Mouse (Mus musculus): ENCODE results near the gene Cd47.
A peak's percentile ranks its signal among the peaks of the same experiment; 100 is the strongest.

Gene Cd47

DNA sequence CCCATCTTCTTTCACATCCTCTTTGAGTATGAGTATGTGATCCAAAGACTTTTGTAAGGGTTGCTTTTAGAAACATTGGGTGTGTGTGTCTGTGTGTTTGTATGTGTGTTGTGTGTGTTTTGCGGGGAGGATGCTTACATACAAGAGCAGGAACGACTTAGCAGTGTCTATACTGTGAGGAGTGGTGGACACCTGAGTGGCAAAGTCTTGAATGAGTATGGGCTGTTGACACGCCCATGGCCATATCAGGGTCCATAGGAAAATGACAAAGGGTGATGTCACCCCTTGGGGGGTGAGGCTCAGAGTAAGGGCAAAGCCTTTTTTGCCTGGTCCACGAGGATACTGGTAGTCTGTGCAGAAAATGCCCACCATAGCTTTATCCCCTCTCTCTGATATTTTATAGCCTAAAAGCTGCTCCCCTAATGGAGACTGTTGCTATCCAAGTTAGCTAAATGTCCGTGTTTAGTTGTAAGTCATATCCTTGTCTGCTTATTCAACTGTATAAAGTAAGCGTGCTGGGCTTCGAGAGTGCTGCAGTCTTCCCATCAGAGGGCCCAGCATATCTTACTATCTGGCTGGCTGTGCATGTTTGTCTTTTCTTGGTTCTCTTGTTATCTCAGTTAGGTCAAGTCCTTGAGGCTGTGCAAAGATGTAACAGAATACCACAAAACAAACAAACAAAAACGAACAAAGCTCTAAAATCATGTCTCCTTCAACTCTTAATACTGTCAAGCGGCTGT lies 76.1 kb downstream of the Cd47 start:
- DNase-seq = no peak

DNA sequence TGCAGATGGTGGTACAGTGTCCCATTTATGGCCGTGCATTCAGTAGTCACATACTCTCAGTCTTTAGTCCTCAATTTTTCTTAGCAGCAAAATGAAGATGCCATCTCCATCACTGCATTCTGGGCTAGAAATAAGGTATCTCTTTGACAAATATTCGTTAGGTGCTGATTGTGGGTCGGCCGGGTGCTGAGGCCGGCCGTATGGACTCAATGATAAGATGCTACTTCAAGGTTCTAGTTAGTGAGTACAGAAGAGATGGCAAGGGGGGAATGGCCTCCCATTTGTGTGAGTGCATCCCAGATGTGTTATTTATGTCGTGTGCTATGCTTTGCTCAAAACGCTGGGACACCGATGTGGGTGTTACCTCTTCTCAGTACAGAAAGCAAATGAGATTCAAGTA lies 76.9 kb downstream of the Cd47 start:
- DNase-seq = no peak

DNA sequence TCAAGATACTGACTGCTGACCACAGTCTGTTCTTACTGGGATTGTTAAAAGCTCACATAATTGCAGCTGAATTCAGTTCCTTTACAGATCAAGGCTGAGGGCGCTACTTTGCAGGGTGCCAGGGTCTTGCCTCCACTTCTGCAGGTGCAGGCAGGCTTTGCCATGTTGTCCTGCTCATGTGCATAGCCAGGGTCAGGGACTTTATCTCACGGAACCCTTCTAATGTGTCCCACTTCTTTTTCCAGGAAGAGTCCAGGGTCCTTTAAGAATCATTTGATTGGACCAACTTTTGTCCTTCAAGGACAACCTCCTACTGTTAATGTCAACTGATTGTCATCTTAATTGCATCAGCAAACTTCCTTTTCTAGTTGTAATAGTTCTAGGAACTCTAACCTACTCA lies 77.7 kb downstream of the Cd47 start:
- DNase-seq = no peak

DNA sequence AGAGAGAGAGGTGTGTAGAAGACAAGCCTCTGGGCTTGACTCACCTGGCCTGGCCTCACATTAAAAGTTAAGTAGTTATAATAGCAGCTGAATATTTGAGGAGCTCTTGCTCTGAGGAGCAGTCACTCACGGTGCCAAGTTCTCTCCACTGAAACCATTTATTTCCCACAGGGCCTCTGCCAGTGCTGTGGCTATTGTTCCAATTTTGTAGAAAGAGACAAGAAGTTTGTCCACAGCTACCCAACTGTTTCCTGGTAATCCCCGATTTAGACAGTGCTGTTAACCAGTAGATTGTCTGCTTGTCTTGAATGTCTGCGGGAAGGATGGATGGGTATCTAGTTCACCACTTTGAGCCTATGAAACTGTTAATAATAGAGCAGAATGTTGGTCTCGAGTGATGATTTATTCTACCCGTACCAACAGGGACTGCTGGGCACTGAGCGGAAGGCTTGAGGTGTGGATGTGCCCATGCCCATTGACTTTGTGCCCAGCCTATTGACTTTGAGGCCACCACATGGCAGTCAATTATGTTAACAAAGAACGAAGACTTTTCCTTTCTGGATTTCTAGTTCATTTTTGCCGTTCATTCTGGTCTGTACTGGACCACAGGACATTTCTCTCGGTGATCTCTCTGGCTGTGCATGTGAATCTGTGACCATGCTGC lies 86.2 kb downstream of the Cd47 start:
- DNase-seq = peak in 1 of 2 experiments; percentile 47

DNA sequence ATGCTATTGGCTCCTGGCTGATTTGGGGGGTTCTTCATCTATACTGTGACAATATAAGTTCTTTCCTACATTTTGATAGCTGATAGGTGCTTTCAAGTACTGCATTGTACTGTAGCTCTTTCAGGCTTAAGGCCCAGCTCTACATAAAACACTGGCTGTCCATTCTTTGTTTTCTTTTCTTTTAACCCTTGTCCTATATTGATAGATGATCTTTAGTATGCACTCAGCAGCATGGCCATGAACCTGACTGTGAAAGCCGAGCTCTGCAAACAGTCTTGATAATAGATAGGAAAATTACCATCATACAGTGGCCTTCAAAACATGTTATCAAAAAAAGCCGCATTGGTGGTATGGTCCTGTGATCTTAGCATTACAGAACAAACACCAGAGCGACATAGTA lies 87.0 kb downstream of the Cd47 start:
- no peak for DNase-seq

DNA sequence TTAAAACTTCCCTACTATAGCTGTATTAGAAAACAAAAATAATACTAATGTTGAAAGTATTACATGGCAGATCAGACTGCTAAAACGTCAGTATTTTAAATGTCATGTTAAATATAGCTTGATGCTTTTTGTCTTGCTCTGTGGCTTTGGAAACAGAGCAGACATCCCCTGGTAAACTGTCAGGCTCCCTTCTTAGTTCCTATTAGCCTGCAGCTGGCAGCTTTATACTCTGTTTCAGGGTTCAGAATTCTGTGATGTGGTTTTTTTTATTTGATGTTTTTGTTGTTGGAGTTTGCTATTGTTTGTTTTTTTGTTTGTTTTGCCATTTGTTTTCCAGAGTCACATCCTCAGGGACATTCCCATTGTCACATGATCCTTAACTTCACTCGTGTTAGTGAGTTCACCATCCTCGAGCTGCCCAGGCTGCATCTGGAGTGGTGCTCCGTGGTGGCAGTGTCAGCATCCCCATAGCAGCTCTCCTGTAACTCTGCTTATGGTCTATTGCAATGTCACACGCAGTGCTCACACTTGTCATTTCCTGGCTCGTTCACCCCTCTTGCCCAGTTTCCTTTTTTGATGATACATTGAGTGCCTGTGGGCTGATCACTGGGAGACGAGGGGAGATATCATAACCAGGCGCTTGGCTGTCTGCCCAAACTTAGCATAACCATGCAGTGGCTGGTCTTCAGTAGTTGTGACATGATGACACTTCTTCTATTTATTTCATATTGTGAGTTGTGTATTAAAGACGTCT lies 87.7 kb downstream of the Cd47 start:
- DNase-seq = no peak

DNA sequence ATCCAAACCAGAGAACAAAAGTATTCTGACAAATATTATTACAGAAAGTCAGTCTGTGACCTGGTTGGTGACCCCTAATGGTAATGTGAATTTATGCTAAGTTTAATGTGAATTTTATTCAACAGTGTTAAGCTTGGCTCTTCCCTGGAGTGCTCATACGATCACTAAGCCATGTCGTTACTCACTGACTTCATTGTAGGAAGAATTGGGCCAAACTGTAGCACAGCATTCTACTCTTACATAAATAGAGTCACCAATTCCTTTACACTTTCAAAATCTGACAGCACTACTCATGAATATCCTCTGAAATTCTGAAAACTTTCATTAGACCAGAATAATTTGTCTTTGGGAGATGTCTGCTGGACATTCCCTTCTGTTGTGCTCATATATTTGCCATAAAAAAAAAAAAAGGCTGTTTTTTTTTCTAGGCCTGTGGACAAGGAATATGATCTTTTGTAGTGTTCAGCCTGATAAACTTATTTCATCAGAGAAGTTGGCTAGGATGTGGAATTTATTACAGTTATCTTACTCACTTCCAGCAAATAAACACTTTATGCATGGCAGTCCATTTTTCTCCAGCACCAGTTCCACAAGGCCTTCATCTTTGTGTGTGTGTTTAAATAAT lies 88.8 kb downstream of the Cd47 start:
- no peak for DNase-seq

DNA sequence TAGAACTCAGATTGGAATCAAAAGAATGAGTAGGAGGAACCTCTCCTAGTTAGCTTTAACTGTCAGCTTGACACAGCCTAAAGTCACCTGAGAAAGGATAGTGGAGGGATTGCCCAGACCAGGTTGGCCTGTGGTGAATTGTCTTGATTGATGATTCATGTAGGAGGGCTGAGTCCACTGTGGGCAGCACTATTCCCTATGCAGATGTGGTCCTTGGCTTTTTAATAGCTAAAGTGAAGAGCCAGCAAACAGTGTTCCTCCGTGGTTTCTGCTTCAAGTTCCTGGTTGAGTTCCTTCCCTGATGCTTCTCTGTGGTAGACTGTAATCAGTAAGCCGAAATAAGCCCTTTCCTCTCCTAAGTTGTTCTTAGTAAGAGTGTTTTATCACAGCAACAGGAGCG lies 91.9 kb downstream of the Cd47 start:
- DNase-seq = no peak

DNA sequence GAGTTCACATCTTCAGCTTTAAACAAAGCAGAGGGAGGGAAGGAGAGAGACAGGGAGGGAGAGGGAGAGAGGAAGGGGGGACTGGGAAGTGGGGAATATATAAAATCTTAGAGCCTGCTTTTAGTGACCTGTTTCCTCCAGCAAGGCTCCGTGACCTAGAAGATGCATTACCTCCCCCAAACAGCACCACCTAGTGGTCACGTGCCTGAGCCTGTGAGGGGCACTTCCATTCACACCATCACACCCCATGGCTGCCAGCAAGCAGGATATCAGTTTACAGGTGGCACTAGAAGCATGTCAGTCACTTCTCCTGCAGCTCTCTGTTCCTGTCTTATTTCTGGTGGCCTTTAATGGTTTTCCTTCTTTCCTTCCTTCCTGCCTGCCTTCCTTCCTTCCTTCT lies 92.6 kb downstream of the Cd47 start:
- no peak for DNase-seq

DNA sequence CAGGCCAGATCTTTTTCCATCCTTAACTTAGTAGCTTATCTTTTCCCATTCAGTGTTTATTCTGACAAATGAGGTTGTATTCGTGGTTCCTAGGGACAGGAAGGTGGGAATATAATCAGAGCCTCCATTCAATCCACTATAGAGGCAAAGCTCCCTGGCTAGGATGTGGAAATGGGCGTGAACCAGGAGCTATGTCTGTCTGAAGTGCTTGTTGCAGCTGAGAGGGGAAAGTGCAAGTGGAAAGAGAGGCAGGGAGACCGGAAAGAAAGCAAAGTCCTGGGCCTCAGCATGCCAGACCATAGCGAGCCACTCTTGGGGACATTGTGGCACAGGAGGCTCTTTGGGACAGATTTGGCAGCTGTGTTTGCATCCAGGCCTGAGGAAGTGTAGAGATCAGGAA lies 94.3 kb downstream of the Cd47 start:
- no peak for DNase-seq

DNA sequence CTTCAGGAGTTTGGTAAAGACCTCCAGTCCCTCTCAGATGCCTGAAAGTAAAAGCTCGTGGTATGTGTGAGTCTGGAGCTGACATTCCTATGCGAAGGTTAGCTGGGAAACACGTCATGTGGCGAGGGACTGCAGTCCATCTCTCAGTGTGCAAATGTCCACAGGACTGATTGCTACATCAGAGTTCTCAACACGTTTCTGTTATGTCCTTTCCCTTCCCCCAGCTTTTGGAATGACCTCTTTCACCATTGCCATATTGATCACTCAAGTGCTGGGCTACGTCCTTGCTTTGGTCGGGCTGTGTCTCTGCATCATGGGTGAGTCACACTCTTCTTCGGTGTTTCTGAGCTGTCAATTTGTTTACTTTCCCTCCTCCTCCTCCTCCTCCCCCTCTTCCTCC lies 95.8 kb downstream of the Cd47 start:
- DNase-seq = no peak

DNA sequence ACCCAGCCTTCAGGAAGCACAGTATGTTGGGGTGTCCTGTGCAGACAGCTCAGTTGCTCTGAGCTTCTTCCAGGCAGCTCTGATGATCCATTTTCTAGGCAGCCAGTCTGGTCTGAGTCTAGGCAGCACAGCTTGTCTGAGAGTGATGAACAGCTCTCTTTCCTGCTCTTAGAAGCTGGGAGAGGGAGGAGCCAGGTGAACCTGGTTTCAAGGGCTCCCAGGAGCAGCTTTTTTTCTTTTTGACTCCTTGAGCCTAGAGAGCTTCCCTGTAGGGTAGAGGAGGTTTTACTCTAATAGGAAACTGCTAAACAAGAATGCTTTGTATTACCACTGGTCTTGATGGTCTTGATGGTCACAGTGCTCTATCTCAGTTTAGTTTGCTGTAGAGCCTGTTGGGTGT lies 101.1 kb downstream of the Cd47 start:
- no peak for DNase-seq

DNA sequence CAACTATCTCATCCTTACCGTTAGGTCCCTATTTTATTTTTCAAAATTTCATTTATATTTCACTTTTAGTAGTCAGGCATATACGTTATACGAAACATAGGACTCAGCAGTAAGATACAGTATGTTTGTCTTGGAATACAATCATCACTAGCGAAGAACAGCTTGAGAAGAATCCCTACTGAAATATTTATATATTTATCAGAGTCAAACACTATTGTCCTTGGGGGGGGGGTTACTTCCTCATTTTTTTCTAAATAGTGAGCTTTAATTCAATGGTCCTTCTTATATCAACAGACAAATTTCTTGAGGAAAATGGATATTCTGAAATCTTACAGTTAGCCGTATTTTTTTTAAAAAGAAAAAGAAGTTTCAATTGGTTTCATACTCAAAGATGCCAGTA lies 101.8 kb downstream of the Cd47 start:
- DNase-seq = no peak

DNA sequence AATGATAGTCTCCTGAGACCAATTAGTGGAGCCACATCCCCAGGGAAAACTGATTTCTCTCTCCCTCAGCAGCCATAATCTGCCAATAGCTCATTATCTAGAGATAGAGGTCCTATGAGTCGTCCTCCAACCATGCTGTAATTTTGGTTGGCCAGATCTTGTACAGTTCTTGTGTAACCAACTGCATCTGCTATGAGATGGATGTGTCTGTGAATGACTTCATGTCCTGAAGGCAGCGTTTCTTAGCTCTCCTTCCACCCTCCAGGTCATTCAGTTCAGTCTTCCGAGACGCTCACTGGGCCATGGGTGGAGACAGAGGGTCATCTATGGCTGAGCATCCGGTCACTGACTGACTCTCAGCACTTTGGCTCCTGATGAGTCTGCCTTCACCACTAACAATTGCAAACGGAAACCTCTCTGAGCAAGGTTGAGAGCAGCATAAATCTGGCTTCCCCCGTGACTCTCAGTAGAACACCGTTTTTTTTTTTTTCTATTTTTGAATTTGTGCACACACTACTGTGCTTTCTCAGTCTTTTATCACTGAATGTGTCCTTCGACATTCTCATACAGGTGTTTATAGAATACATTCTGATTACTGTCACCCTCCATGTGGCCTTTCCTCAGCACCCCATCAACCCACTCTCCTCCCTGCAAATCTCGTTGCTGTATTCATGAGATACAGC lies 104.1 kb downstream of the Cd47 start:
- DNase-seq = no peak

DNA sequence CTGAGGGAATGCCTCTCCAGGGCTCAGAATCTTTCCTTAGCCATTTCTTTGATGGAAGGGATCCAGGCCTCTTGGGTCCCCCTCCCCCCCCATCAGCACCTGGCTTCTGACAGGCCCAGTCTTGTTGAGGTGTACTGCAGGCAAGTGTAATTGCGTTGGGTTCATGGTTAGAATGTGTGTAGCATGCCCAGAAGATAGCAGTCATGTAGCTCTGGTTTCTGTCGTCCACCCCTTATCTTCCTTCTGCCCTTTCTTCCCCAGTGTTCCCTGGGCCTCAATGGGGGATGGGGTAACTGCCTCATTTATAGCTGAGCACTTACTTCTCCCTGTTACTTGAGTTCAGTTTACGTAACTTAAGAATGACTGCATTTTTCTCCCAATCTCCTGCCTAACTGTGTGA lies 104.7 kb downstream of the Cd47 start:
- no peak for DNase-seq

DNA sequence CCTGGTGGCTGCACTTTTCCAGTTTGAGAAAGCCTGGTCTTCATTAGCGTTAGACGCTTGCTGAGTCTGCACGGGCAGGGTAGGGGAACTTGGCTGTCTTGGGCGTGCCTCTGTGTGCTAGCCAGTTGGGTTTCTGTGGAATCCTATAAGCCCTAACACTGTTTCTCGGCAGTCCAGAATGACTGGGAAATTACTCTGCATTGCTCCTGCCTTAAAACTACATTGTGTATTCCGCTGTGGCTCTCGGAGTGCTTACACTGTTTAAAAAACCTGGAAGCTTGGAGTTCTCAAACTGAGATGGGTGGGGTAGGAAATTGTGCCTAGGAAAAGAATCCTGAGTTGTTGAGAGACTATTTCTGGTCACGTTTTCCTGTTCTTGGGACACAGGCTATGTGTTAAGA lies 105.3 kb downstream of the Cd47 start:
- no peak for DNase-seq

DNA sequence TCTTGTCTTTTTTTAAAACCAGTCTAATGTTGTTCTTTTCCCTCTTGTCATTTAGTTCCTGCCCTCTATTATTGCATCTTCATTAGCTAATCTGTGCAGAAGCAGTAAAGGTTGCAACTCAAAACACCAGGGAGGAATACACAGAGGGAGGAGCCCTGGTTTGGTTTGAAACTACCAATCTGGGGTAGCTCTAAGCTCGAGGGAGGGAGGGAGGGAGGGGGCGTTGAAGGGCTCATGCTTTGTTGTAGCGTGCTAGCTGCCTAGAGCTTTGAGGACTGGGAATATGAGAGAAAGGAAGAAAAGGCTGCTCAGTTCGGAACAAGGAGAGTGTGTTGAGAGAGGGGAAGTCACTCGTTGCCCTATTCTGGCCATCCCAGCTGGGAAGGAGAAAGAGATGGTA lies 105.7 kb downstream of the Cd47 start:
- no peak for DNase-seq

DNA sequence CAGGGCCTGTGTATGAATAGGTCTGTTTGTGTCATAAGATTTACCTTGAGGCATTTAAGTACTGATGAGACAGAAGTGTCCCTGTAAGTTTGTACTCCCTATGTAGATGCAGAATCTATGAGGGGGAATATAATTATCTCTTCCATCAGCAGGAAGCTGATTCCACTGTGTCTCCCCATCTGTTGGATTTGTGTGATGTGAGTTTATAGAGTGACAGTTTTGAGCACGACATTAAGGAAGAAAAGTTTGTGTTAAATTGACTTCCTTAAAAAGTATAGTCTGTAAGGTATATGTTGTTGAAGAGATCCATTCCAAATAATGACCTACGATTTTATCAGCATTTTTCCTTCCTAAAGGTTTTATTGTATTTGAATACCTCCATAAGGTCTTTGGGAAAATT lies 106.6 kb downstream of the Cd47 start:
- DNase-seq = no peak

DNA sequence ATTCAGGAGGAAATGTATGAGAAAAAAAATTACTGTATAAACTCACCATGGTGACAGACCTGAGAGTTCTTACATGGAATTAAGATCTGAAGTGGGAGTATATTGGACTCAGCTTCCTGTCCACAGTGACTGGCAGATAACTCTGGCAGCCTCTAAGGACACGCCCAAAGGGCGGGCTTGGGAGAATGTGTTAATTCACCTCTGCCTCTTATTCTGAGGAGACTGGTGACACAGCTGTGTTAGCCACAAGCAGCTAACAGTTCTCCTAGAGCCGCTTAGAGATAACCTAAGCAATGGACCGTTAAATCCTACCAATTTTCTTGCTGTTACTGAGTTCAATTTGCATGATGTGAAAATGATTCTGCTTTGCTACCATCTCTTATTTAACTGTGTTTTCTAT lies 107.0 kb downstream of the Cd47 start:
- no peak for DNase-seq

DNA sequence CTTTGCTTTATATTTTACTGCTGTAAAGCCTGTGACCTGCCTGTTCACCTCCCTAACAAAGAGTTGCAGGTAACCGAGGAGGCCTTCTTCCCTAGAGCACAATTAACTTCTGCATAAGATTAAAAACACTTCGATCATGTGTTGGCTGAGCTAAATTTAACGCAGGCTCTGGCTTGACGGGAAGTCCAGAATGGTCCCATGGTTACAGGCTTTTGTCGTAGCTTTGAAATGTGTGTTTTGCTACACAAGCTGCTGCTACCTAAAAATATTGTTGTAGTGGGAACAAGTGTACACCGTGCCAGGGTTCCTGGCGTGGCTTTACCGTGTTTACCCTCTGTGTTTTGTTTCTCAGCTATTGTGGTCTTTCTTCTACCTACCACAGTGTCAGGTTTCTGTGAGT lies 109.2 kb downstream of the Cd47 start:
- DNase-seq = no peak

DNA sequence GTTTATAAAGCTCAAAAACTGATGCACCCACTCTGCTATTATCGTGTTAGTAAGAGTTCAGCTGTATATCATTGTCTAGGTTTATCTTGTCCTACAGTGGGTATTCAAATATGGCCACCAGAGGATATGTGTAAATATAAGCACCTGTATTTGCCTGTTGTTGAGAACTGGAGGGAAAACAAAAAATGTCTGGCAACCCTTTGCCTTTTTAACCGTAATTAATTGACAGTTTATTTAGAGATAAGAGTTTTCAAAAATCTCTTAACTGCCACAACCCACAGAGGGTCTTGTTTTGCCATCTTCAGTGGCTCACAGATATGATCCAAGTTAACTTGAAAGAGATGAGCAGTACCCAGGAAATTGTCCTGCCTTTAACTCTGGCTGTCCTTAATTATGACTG lies 113.8 kb downstream of the Cd47 start:
- no peak for DNase-seq

DNA sequence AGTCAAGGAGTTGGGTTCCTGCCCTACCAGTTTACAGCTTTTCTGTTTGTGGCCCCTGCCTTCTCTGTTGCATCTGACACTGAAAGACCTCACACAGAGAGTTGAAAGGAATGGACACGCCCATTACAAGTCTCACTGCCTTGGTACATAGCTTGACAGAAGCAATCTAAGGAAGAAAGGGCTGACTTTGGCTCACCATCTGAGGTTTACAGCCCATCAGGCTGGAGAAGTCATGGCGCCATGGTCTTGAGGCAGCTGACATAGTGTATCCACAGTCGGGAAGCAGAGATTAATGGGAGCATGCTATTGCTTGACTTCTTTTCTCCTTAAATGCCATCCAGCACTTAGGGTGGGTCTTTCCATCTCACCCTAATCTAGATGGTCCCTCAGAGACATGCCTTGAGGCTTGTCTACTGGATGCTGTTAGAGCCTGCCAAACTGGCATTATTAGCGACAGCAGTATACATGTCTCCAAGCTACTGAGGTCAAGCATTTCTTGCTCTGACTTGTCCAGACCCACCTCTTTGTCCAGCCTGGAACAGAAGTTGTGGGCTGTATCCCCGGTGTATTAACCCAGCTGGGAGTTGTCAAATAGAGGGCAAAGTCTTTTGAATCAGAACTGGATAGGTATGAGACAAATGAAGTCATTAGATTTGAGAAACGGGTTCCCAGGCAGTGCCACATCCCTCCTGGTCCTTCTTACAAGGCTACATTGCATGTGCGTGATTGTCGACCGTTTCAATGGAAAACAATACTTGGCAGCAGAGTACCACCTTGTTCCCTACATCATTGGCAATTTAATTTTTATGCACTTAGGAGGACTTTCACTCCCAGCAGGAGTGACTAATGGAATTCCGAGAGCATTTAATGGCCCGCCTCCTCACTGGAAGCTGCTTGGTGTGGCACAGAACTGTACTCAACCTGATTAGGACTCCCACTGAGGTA lies 115.5 kb downstream of the Cd47 start:
- no peak for DNase-seq
